Mouse (Mus musculus) monocyte, adult 2 months (primary cell): ENCODE data around the gene Pum2.

Experiments used
- DNase-seq, 2 experiments: peaks; one replicate each; pipeline ENCODE4 v3.0.0; 2022; ENCODE audit warnings: low spot score in 2 of 2, low read depth in 1 of 2

The Pum2 gene

DNA sequence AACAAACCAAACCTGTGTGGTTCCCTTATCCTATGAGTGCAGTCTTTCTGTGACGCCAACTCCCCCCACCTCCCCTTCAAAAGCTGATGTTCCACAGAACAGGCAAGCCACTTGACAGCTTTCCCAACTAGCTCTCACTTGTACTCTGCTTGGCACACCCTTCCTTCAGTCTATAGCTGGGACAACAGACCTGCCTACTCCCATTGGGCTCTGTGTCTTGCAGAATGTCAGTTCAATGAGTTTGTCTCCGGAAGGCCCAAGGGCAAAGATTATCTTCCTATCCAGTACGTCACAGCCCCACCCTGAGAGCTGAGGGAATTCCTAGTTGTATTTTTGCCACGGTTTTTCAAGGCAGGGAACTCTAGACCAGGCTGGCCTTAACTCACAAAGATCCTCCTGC, 85.2 kb downstream of the Pum2 start:
- no peak for DNase-seq

GRCm38 (mm10) chr12:8759779-8760178, 85.8 kb downstream of the Pum2 start:
- DNase-seq, result no peak

DNA sequence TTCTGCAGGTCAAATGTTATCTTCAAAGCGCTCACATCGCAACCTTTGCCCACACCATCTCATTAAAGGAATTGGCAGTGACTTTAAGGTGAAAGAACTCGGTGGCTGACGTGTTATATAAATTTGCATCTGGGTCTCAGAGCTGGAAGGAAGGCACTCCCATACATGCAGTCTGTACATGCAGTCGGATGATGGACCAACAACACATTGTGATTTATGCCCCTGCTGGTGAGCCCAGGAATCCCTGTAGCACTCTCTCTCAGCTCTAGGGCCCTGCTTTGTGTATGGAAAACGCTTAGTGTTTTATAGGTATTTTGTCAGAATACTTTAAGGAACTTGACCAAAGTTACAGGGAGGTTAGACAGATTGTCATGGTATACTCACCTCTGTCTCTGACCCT, 86.6 kb downstream of the Pum2 start:
- DNase-seq, result no peak

- no peak for DNase-seq
Measured at GRCm38 (mm10) chr12:8761058-8761457, 87.1 kb downstream of the Pum2 start.

GRCm38 (mm10) chr12:8762667-8763066, 88.7 kb downstream of the Pum2 start:
- no peak for DNase-seq

GRCm38 (mm10) chr12:8764221-8764930, 90.4 kb downstream of the Pum2 start:
- peak in 1 of 2 experiments; percentile 0 for DNase-seq

DNA sequence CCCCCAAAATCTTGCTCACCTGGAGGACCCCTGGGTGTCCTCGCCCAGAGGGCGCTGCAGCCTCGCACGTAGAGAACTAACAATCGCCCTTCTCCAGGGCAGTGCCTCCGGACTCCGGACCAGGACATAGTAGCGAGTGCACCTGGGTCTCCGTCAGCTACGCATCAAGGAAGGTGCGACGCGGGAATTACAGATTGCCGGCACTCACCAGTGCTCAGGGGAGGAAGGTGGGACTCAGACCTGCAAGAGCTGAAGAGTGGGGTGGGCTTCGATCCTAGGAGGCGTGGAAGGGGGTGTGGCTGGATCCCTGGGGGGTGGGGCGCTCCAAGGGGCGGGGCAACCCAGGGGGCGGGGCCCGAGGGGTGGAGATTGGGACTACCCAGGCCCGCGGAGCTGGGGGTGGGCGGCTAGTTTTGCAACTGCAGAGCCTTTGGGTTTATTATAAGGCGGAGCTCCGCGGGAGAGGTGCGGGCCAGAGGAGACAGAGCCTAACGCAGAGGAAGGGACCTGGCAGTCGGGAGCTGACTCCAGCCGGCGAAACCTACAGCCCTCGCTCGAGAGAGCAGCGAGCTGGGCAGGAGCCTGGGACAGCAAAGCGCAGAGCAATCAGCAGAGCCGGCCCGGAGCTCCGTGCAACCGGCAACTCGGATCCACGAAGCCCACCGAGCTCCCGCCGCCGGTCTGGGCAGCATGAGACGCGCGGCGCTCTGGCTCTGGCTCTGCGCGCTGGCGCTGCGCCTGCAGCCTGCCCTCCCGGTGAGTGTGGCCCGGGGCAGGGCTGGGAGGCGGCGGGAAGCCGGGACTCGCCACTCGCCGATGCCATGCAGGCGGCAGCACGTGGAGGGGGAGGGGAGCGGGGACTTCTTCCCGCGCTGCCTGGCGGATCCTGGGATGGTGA, 97.3 kb downstream of the Pum2 start, which contains the start of gene Sdc1:
TSS of gene Sdc1 (plus strand) at position 378 of the 898 bp plus-strand sequence.
- no peak for DNase-seq

DNA sequence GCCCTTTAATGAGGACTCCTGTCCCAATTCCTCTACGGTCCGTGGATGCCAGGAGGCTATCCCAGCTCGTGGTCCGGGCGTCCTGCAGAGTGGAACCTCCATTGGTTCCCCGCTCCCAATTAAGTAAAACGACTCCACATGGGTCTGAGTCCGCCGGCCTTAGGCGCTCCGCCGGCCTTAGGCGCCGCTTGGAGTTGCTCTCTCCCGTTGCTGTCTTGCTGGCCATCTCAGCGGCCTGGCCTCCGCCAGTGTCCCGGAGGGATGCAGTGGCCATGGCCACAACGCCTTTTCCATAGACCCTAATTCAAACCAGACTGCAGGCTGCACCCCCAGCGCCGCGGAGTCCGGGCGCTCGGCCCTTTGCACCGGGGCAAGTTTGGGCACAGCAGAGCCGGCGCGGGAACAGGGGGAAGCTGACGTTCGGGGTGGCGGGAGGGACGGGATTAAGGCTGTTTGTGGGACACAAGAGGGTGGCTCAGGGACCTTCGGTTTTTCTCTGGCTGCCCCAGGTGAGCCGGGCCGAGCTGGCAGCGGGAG, 98.0 kb downstream of the Pum2 start:
- DNase-seq, result no peak

GRCm38 (mm10) chr12:8772451-8773143, 98.7 kb downstream of the Pum2 start:
- DNase-seq, result no peak

GRCm38 (mm10) chr12:8773336-8773735, 99.4 kb downstream of the Pum2 start:
- DNase-seq, result no peak

- no peak for DNase-seq
Measured at GRCm38 (mm10) chr12:8774183-8774582, 100.2 kb downstream of the Pum2 start.

DNA sequence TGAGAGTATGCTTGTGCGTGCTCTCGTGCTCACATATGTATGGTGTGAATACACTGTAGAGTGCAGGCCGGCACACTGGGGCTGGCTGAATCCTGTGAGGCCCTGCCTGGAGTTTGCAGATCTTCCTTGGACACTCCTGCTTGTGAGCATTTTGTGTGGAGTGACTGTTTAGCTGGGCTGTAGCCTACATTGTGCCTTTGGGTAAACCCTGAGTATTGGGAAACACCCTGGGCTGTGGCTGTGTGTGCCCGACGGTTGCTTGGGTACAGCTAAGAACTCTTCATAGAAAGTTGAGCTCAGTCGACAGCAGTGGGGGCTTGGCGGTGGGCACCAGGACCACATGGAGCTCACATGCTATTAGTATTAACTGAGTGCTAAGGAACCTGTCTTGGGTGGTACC, 102.3 kb downstream of the Pum2 start:
- DNase-seq, result no peak

DNA sequence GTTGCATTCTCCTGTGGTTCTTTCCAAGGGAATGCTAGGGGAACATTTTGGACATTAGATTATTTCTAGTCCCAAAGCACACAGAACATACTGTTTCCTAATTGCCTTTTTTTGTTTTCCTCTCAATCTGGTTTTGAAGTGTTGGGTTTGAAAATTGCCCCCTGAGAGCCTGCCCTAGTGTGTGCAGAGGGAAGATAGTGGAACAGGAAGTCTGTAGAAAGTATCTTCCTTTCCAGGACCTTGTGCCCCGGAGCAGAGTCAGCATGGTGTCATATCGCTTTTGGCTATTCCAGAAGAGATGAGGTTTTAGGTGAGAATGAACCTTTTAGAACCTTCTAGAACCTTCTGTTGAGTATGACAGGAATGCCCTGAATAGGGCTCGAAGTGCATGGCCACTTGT, 102.8 kb downstream of the Pum2 start:
- DNase-seq, result no peak

- DNase-seq, result no peak
Measured at GRCm38 (mm10) chr12:8778106-8778505, 104.2 kb downstream of the Pum2 start.

GRCm38 (mm10) chr12:8779851-8780250, 105.9 kb downstream of the Pum2 start:
- DNase-seq, result no peak

DNA sequence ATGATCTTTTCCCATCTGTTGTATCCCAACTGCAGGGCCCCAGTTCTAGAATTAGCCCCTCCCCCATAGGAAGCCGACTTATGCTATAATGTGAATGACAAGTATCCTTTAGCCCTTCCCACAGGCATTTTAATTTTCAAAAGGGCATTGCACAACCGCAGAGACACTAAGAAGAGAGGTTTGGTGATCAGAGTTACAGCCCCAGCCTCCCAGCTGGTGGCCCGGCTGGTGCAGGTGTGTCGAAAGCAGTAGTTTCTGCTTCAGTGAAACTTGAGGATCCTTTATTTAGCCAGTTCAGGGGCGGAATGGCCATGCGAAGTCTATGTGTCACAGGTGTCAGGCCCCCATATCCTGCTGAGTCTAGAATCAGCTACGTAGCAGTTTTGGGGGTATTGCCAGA, 107.2 kb downstream of the Pum2 start:
- no peak for DNase-seq

- no peak for DNase-seq
Measured at GRCm38 (mm10) chr12:8781681-8782378, 107.9 kb downstream of the Pum2 start.

DNA sequence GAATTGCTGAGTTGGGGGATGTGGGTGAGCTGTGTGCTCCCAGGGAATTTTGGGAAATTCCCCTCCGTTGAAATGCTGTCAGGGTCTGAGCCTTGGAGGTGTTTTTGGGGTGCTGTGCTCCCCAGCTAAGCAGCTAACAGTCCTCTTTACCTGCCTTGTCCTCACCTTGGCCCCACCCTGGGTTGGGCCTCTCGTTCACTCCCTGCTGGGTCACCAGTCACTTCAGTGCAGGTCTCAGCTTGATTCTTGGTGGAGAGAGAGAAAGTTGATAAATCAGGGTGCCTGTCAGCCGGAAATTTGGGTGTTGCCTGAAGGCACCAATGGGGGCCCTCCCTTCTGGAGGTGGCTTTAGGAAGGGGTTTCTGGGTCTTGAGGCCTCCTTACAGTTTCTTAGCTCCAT, 108.6 kb downstream of the Pum2 start:
- no peak for DNase-seq

- DNase-seq, result no peak
Measured at GRCm38 (mm10) chr12:8784189-8784588, 110.3 kb downstream of the Pum2 start.

DNA sequence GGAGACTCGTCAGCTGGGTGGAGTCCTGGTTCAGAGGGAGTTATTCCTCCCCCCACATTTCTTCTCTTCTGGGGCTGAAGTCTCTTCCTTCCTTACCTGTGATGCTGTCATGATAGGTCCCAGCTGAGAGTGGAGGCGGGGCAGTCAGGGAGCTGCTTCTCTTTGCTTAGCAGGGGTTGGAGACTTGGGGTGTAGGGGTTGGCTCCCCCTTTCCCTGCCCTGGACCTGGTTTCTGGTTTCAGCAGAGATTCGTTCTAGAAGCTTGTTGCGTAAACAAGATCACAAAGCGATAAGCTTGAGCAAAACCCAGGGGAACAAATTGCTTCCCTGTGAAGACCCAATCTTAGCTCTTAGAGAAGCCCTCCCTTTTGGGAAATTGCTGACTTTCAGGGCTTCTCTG, 112.5 kb downstream of the Pum2 start:
- DNase-seq, result no peak
